Mouse (Mus musculus): Measurements from ENCODE around the gene Ttc34. TPM values are rescaled to one million over a fixed set of nuclear protein-coding genes. Genes with fewer than 3 reads are reported as not detected.

Ttc34 gene
- total RNA-seq, 2 experiments from 2014 or later, result 0.12 to 0.42 TPM

- DNase-seq, result no peak
Measured at GRCm38 (mm10) chr4:154857366-154858240, 20.3 kb downstream of the Ttc34 start.

GRCm38 (mm10) chr4:154858601-154859000, 21.3 kb downstream of the Ttc34 start:
- DNase-seq, result no peak

- DNase-seq, result no peak
Measured at GRCm38 (mm10) chr4:154861967-154862366, 24.7 kb downstream of the Ttc34 start.

- DNase-seq, result no peak
Measured at GRCm38 (mm10) chr4:154863436-154863935, 26.2 kb downstream of the Ttc34 start.

GRCm38 (mm10) chr4:154864271-154864771, 27.1 kb downstream of the Ttc34 start:
- DNase-seq, result peak; percentile 96

GRCm38 (mm10) chr4:154864961-154865760, 27.9 kb downstream of the Ttc34 start:
- no peak for DNase-seq

- DNase-seq, result no peak
Measured at GRCm38 (mm10) chr4:154866391-154866790, 29.1 kb downstream of the Ttc34 start.

GRCm38 (mm10) chr4:154867257-154867656, 30.0 kb downstream of the Ttc34 start:
- DNase-seq, result no peak

- DNase-seq, result no peak
Measured at GRCm38 (mm10) chr4:154869440-154869839, 32.2 kb downstream of the Ttc34 start, which contains the start of gene Mmel1. Gene Mmel1, plus strand, starts transcription at chr4:154869585.

- DNase-seq, result no peak
Measured at GRCm38 (mm10) chr4:154870721-154871120, 33.5 kb downstream of the Ttc34 start.

- no peak for DNase-seq
Measured at GRCm38 (mm10) chr4:154871757-154872251, 34.5 kb downstream of the Ttc34 start.

GRCm38 (mm10) chr4:154873186-154873585, 35.9 kb downstream of the Ttc34 start:
- no peak for DNase-seq

- peak; percentile 94 for DNase-seq
Measured at GRCm38 (mm10) chr4:154877864-154878548, 40.7 kb downstream of the Ttc34 start.

- DNase-seq, result no peak
Measured at GRCm38 (mm10) chr4:154880730-154881129, 43.5 kb downstream of the Ttc34 start.

GRCm38 (mm10) chr4:154882014-154882659, 44.9 kb downstream of the Ttc34 start:
- DNase-seq, result no peak

- no peak for DNase-seq
Measured at GRCm38 (mm10) chr4:154885416-154885815, 48.2 kb downstream of the Ttc34 start.

- DNase-seq, result no peak
Measured at GRCm38 (mm10) chr4:154886876-154887592, 49.8 kb downstream of the Ttc34 start.

GRCm38 (mm10) chr4:154887593-154888250, 50.5 kb downstream of the Ttc34 start:
- DNase-seq, result no peak

- no peak for DNase-seq
Measured at GRCm38 (mm10) chr4:154890887-154891286, 53.6 kb downstream of the Ttc34 start.

- DNase-seq, result no peak
Measured at GRCm38 (mm10) chr4:154895549-154895948, 58.3 kb downstream of the Ttc34 start.

Data from adrenal gland, postnatal 10 days (tissue).